Mouse (Mus musculus) gastrocnemius, postnatal 14 days (tissue): ENCODE measurements at regions not wholly inside any gene's neighbourhood (a gene's known extent, or its start where the extent isn't known, plus 50 kb on each side); places are given as distances from the start of the nearest gene placed in this dataset.
A peak's percentile ranks its signal among the peaks of the same experiment; 100 is the strongest.

Experiments
- DNase-seq: peaks from one replicate; pipeline ENCODE4 v3.0.0; 2021; ENCODE audit warnings: mixed read lengths
- intact Hi-C: fragments of 180-260 bp; cut with DNase I; formaldehyde crosslinking; loops from one replicate; pipeline ENCODE4 v1.15.1; 2025; ENCODE audit warnings: low total_unique reads

- intact Hi-C loops, result no loop called here
- no peak for DNase-seq
Measured at GRCm38 (mm10) chr5:79679051-79679450, 1340.9 kb upstream of the Adgrl3 start.

- DNase-seq, result no peak
Measured at GRCm38 (mm10) chr5:79680321-79680720, 1339.6 kb upstream of the Adgrl3 start.

GRCm38 (mm10) chr5:79706631-79707030, 1313.3 kb upstream of the Adgrl3 start:
- intact Hi-C loops, result no loop called here
- no peak for DNase-seq

More at GRCm38 (mm10) chr5:79680321-79680720, 1339.6 kb upstream of the Adgrl3 start:
- intact Hi-C loops, result no loop called here

- DNase-seq, result peak; percentile 4
- intact Hi-C loops, result no loop called here
Measured at GRCm38 (mm10) chr5:79734885-79735284, 1285.1 kb upstream of the Adgrl3 start.

GRCm38 (mm10) chr5:79784391-79784790, 1235.5 kb upstream of the Adgrl3 start:
- intact Hi-C loops, result no loop called here
- DNase-seq, result no peak

- intact Hi-C loops, result no loop called here
Measured at GRCm38 (mm10) chr5:79826531-79826930, 1193.4 kb upstream of the Adgrl3 start.

GRCm38 (mm10) chr5:79846456-79846855, 1173.5 kb upstream of the Adgrl3 start:
- DNase-seq, result no peak
- intact Hi-C loops, result no loop called here

More at GRCm38 (mm10) chr5:79826531-79826930, 1193.4 kb upstream of the Adgrl3 start:
- no peak for DNase-seq

- intact Hi-C loops, result no loop called here
- DNase-seq, result no peak
Measured at GRCm38 (mm10) chr5:79855866-79856265, 1164.1 kb upstream of the Adgrl3 start.

- no peak for DNase-seq
- intact Hi-C loops, result no loop called here
Measured at GRCm38 (mm10) chr5:79900713-79901112, 1119.2 kb upstream of the Adgrl3 start.

- intact Hi-C loops, result no loop called here
- DNase-seq, result no peak
Measured at GRCm38 (mm10) chr5:79905341-79905740, 1114.6 kb upstream of the Adgrl3 start.
